Mouse (Mus musculus) R1 (cell line): ENCODE results near the gene Il11ra1.

Source experiments
- DNase-seq: peaks from one replicate; pipeline ENCODE4 v3.0.0-alpha.2; 2018; ENCODE audit warnings: low read depth, low spot score

Il11ra1 gene

GRCm38 (mm10) chr4:41708192-41708745 lies 8.5 kb downstream of the Il11ra1 start:
- DNase-seq, result peak; percentile 68

DNA sequence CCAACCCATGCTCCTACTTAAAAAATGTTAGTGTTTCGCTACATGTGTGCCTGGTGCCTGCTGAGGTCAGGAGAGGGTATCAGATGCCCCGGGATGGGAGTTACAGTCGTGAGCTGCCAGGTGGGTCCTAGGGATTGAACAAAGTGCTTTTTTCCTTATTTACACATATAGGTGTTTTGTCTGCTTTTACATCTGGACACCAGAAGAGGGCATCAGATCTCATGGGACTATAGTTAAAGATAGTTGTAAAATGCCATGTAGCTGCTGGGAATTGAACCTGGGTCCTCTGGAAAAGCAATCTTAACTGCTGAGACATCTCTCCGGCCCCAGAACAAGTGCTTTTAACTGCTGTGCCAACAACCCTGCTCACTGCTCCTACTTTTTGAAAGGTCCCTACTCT lies 10.4 kb downstream of the Il11ra1 start:
- DNase-seq, result peak; percentile 30

GRCm38 (mm10) chr4:41711705-41712375 lies 12.1 kb downstream of the Il11ra1 start:
- DNase-seq, result peak; percentile 84

DNA sequence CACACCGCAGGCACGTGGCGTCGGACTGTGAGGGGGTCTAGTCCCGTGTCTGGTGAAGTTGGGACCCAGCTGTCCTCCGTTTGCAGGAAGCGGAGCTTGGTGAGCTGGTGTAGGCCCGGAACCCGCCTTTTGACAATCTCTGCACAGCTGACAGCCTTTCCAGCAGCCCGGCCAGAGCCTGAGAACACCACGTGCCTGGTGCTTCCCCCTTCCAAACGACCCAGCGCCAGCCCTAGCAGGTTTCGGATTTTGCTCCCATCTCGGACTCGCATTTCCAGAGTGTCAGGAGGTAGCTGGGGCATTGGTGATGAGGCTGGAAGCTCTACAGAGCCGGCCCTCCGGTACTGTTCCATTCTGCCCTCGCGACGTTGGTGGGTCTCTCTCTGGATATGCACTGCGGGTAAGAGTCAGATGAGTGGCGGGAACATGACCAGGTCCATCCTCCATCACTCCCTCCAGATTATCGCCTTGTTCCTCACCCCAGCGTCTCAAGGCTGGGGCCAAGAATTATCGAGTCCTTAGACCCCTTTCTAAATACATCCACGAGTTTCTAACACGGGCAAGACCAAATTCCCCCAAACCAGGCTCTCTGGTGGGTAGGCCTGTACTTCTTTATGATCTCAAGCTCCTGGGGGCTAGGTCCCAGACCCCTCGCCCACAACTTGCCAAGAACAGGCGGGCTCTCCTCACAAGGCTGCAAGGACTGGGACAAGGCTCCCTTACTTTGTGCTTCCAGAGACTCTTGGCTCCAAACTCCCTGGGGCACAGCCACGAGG lies 12.8 kb downstream of the Il11ra1 start:
- peak; percentile 16 for DNase-seq

DNA sequence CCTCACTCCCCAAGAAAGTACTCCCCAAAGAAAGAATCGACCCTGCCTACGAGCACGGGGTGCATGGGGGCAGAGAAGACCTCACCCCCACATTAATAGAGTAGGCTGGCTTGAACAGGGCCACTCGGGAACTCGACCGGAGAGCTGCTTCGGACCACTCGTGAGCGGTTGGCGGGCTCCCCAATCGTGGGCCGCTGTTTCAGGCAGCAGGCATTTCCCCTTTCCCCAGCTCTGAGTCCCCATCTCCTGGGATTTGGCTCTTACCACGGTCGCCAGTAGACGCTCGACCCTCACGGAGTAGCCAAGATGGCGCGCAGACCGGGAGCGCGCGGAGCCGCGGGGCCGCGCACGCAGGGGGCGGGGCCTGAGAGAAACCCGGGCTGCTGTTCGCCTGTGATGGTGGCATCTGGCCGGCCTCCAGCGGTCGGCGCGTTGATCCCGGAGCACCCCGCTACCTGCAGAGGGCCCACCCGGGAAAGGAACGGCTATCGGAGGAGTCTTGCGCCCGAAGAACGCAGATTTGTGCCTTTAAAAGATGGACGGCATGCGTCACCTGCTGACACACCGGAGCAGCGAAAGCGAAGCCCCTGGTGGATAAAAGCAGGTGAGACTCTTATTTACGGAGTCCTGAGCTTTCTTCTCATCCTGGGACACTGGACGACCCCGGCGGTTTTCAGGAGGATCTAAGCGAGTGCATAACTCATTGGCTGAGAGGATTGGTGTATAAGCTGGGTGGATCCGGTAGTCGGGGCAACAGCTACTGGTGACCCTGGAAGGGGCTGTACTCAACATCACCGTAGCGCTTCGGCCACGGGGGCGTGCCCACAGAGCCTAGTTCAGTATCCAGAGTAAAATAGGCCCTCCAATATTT lies 13.6 kb downstream of the Il11ra1 start, which contains the start of gene Rpp25l:
Gene Rpp25l (minus strand): TSS at position 338 of the 871 bp plus-strand sequence.
- peak; percentile 85 for DNase-seq

DNA sequence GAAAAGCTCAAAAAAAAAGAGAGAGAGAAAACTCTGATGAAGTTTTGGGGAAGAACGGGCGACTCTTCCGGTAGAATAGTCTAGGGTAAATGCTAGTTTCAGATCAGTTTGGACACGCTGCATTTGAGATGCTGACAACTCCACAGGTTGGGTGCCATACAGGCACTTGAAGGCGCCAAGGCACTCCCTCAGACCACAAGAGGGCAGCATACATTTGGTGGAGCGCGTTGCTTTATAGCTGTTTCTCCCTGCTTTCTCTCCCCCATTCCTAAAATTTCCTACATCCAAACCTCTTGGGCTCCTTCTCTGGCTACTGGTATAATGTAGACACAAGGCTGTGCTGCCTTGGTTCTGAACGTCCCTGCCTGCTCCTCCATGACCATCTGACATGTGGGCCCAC lies 14.5 kb downstream of the Il11ra1 start:
- peak; percentile 75 for DNase-seq

DNA sequence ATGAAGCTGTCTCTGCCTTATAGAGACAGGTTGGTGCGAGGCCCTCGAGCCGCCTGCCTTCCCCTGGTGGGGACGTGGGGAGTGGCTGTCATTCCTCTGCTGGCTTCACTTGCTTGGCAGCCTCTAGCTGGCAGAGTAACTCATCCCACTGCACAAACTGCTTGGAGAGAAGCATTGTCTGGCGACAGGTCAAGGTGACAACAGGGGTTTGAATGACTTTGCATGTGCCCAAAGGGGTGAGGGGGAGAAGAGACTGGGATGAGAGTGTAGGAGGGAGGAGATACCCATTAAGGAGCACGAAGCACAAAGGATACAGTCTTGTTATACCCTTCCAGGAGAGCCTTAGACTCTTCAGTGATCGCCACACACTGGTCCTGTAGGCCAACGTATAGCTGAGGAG lies 15.3 kb downstream of the Il11ra1 start:
- no peak for DNase-seq

DNA sequence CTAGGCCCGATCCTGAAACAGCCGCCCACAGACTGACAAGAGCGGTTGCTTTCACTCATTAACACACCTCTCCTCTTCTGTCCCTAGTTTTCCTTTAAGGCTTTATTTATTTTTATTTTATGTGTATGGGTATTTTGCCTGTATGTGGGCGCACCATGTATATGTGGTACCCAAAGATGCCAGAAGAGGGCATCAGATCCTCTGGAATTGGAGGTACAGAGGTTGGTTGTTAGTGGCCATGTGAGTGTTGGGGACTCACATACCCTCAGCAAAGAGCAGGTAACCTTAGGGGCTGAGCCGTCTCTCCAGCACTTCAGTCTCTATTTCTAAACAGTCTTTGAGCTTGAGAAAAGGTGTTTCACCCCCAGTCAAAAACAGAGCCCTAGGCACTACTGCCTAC lies 15.8 kb downstream of the Il11ra1 start:
- peak; percentile 51 for DNase-seq

DNA sequence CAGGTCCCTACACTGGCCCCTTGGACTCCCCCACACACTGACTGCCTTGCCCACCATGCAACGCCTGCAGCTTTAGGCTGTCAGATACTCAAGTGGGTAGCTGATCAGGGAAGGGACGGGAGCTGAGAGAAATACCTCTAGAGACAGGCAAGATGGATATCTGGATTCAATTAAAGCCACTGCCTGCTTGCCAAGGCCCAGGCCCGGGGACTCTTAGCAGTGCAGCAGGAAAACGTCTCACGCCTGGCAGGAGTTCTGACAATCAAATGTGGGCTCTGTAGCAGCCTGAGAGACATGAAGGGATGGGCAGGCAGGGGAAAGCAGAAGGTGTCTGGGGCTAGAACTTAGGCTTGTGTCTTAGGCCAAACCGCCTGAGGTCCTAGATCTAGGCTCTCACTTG lies 17.0 kb downstream of the Il11ra1 start:
- DNase-seq, result no peak

DNA sequence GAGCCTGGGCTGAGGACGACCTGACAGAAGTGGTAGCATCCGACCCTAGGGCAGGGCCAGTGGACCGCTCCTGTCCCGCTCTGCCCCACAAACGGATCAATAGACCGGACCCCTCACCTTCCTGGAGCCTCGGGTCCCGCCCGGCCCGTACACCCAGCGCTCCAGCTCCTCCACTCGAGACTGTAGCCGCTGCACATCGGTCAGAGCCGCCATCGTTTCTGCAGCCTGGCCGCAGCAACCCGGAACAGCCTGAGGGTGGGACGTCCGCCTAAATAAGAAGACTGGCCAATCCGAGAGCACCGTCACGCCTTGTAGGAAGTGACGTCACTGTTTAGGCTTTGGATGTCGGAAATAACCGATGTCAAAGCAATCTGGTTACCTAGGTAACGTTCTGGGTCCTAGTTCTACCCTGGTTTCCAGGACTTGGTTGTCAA lies 23.1 kb downstream of the Il11ra1 start, which contains the start of gene Dctn3:
Gene Dctn3 (minus strand): TSS at position 253 of the 434 bp plus-strand sequence.
- DNase-seq, result peak; percentile 99

GRCm38 (mm10) chr4:41726826-41727621 lies 27.2 kb downstream of the Il11ra1 start:
- DNase-seq, result no peak

DNA sequence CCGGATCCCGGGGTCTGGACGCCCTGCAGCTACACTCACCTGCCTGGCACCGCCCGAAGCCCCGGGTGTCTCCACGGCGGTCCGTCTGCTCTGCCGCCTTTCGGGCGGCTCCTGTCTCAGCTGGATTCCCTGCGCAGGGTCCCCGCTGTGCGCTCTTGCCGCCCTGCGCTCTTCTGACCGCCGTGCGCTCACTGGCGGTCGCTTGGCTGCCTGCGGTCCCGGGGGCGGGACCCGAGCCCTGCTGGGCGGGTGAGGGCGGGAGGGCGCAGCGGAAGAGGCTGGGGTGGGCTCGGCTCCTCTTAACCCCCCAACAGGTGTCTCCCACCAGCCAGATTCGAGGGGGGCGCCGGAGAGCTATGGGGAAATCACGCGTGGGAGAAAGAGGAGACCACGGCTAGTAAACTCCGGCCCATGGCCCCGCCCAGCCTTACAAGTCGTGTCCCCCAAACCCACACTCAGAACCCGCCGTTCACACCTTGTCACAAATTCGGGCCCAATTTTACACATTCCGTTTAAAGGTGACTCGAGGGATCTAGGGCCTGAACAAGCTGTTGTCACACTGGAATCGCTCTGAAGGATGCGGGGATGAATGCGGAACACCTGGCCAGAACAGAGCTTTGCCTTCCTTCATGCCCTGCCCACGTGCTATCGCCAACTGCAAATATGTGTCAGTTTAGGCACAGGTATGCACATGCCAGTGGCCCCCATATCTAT lies 31.4 kb downstream of the Il11ra1 start, which contains the start of gene Arid3c:
Gene Arid3c (minus strand): TSS at position 91 of the 714 bp plus-strand sequence.
- DNase-seq, result peak; percentile 59

- peak; percentile 65 for DNase-seq
Measured at GRCm38 (mm10) chr4:41737602-41738255, 37.9 kb downstream of the Il11ra1 start.

GRCm38 (mm10) chr4:41738256-41738603 lies 38.4 kb downstream of the Il11ra1 start:
- no peak for DNase-seq

GRCm38 (mm10) chr4:41739260-41739659 lies 39.5 kb downstream of the Il11ra1 start:
- DNase-seq, result no peak

DNA sequence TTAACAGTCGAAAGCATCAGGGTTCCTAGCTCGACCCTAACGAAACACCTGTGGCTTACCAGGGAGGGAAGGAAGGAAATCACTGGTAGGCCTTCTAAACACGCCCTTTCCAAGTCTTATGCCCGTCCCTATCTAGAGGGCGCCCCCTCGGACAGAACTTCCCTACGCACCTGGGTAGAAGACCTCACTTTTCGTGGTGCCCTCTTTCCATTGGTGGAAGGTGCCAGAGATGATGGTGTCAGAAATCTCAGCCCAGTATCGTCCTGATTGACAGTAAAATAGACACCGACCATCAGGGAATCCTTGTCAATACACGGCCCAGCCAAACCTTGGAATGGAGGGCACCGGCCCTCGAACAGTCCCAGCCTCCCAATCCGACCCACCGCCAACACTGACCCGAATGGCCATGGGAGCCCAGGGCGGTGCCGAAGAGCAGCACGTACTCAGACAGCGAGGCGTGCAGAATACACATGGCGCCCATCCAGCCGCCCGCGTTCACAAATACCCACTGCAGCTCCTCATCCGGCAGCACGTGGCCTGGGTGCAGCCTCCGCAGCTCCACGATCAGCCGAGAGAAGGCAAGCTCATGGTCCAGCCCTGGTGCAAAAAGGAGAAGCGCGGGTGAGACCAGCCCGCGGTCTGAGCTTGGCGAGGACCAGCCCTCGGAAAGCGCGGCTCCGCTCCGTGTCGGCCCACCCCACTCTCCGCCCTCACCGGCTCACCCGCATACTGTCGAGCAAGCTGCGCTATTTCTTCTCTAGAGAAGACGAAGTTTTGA lies 40.8 kb downstream of the Il11ra1 start:
- DNase-seq, result peak; percentile 57

DNA sequence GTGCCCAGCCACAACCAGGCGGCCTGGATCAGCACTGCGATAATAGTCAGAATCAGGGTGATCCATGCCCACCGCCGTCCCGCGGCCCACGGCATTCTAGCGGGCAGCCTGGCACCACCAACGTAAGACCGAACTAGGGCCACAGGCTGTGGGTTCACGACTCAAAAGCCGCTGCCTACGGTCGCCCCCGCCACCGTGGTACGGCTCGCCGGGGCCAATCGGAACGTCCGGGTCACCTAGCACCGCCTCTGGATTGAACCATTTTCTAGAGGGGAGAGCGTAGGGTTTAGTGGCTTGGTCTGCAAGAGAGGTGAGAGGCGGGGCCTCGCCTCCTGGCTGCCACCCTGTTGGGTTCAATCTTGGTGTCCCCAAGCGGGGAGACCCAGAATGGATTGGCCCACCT lies 41.4 kb downstream of the Il11ra1 start:
- peak; percentile 99 for DNase-seq

DNA sequence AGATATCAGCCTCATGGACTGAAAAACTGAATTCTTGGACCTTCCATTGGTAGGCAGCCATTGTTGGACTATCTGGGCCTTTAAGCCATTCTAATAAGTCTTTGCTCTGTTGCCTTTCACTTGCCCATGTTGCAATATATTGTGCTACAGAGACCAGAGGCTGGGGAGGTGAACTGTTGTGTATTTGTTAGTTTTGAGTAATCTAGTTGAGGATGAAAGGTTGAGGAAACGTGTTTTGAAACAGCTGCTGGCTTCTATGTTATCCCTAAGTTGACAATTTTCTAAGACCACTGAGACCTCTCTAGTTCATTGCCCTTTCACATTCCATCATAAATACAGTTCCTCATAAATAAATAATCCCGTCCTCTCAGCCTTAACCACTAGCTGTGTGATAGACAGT lies 44.3 kb downstream of the Il11ra1 start:
- no peak for DNase-seq

- DNase-seq, result no peak
Measured at GRCm38 (mm10) chr4:41745021-41745420, 45.2 kb downstream of the Il11ra1 start.
